Mouse (Mus musculus): ENCODE data around the gene Ostm1.

DNA sequence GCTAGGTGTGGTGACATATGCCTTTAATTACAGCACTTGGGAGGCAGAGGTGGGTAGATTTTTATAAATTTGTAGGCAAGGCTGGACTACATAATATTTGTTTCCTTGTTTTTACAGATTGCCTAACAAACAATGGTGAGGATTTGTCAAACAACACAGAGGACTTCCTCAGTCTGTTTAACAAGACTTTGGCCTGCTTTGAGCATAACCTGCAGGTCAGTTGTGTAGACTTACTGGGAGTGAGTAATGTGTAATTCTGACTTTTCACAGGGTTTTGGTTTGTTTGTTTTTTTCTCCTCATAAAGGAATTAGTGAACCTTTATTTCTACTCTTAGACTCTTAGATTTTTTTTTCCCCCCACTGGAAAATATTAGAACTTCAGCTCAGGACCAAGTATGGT, 109.2 kb downstream of the Ostm1 start:
- no peak for TF ChIP-seq CTCF (IDR thresholded peaks at IDR 0.05; ENCODE audit: low read depth)
- no peak for TF ChIP-seq EP300 (IDR thresholded peaks at IDR 0.05; ENCODE audit: low read depth)
